Mouse (Mus musculus): ENCODE data around the gene Mdp1. TPM values are rescaled to one million over a fixed set of nuclear protein-coding genes. Genes with fewer than 3 reads are reported as not detected.

Mdp1 gene
- polyA plus RNA-seq, 1 experiment from 2014 or later, result 82.8 TPM

DNA sequence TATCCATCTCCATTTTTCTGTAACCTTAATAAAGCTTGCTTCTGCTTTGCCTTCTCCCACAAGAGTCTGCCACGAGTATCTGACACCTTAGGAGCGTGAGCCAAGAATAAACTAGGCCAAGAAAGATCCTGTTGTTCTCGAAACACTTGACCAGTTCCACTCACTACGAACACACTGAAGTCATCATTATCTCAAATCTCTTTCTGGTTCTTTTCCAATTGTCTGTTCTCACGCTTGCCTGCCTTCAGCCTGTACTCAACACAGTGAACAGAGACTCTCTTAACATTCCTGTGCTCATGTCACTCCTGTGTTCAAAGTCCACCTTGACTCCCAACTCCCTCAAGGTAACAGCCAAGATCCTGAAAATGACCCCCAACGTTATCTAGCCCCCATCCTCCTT is 47.0 kb downstream of the Mdp1 start:
- H3K27me3 ChIP-seq (replicated peaks; ENCODE audit: control insufficient read depth, insufficient read depth, low read length), result no peaks in the 10 kb centered on the region
- no peak overlapping the region for H3K9ac ChIP-seq (ENCODE audit: low read depth, low read length)
- H3K4me1 ChIP-seq (ENCODE audit: control insufficient read depth, insufficient read depth, low read depth, low read length), result no peaks in the 10 kb centered on the region
- 72% methylated on average over 6 of the region's 6 CpGs for WGBS
- H3K9me3 ChIP-seq (ENCODE audit: control insufficient read depth, low read length), result no peaks in the 10 kb centered on the region
- H3K4me3 ChIP-seq (ENCODE audit: low read length), result no peak overlapping the region
- no peak overlapping the region for H3K27ac ChIP-seq (ENCODE audit: low read depth, low read length)
- no peak for ATAC-seq
- no peak overlapping the region for H3K4me2 ChIP-seq (ENCODE audit: low read length)
- H3K36me3 ChIP-seq (ENCODE audit: control insufficient read depth, insufficient read depth, low read length), result peaks cover 8% of the 10 kb centered on the region

DNA sequence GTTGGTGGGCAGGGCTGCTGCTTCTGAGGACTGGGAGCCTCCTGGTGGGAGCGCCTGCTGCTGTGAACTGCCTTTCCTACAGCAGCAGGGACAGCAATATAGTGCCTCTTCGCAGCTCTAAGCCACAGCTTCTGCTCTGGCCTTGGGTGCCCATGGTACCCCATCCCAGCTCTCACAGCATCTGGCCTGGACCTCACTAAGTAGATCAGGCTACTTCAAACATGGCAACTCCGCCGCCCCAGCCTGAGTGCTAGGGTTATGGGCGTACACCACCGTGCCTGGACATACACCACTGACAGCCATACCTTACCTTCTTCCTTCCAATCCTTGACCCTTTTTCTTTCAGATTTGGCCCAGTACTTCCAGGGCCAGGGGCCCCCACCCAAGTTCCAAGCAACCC is 52.0 kb downstream of the Mdp1 start:
- H3K9ac ChIP-seq (ENCODE audit: low read depth, low read length), result no peak overlapping the region
- no peak overlapping the region for H3K4me2 ChIP-seq (ENCODE audit: low read length)
- WGBS, result over 99% methylated on average over 6 of the region's 6 CpGs
- H3K9me3 ChIP-seq (ENCODE audit: control insufficient read depth, low read length), result no peaks in the 10 kb centered on the region
- H3K27ac ChIP-seq (ENCODE audit: low read depth, low read length), result no peak overlapping the region
- no peaks in the 10 kb centered on the region for H3K4me1 ChIP-seq (ENCODE audit: control insufficient read depth, insufficient read depth, low read depth, low read length)
- no peak for ATAC-seq
- H3K27me3 ChIP-seq (replicated peaks; ENCODE audit: control insufficient read depth, insufficient read depth, low read length), result no peaks in the 10 kb centered on the region
- no peak overlapping the region for H3K4me3 ChIP-seq (ENCODE audit: low read length)
- peaks cover 29% of the 10 kb centered on the region for H3K36me3 ChIP-seq (ENCODE audit: control insufficient read depth, insufficient read depth, low read length)

Other genes starting within 250 kb of the Mdp1 start
- 28.6 and 29.5 TPM in 2 replicates for gene Dhrs4, start 181.8 kb downstream of the Mdp1 start, polyA plus RNA-seq (2015; fragmentation: Nextera tagmentation; extraction: Ambion mirVana)
- gene Carmil3, start 169.9 kb downstream of the Mdp1 start, polyA plus RNA-seq (2015; fragmentation: Nextera tagmentation; extraction: Ambion mirVana), result 22.9 and 26.2 TPM in 2 replicates
- 10.2 and 11.7 TPM in 2 replicates for gene Cpne6, start 150.1 kb downstream of the Mdp1 start, polyA plus RNA-seq (2015; fragmentation: Nextera tagmentation; extraction: Ambion mirVana)
- gene Nrl, start 135.5 kb downstream of the Mdp1 start, polyA plus RNA-seq (2015; fragmentation: Nextera tagmentation; extraction: Ambion mirVana), result 0.15 and 0.23 TPM in 2 replicates
- 29.3 and 32.4 TPM in 2 replicates for gene Pck2, start 120.2 kb downstream of the Mdp1 start, polyA plus RNA-seq (2015; fragmentation: Nextera tagmentation; extraction: Ambion mirVana)
- 110 and 127 TPM in 2 replicates for gene Dcaf11, start 100.5 kb downstream of the Mdp1 start, polyA plus RNA-seq (2015; fragmentation: Nextera tagmentation; extraction: Ambion mirVana)
- gene A730061H03Rik, start 100.1 kb downstream of the Mdp1 start, polyA plus RNA-seq (2015; fragmentation: Nextera tagmentation; extraction: Ambion mirVana), result 0.89 and 1.4 TPM in 2 replicates
- 0.26 and 1.4 TPM in 2 replicates for gene Fitm1, start 84.9 kb downstream of the Mdp1 start, polyA plus RNA-seq (2015; fragmentation: Nextera tagmentation; extraction: Ambion mirVana)
- gene Psme1, start 82.4 kb downstream of the Mdp1 start, polyA plus RNA-seq (2015; fragmentation: Nextera tagmentation; extraction: Ambion mirVana), result 223 and 230 TPM in 2 replicates
- gene Emc9, start 75.2 kb downstream of the Mdp1 start, polyA plus RNA-seq (2015; fragmentation: Nextera tagmentation; extraction: Ambion mirVana), result 49.4 and 64.2 TPM in 2 replicates
- 170 and 173 TPM in 2 replicates for gene Psme2, start 69.4 kb downstream of the Mdp1 start, polyA plus RNA-seq (2015; fragmentation: Nextera tagmentation; extraction: Ambion mirVana)
- 18.2 and 20.3 TPM in 2 replicates for gene Rnf31, start 68.8 kb downstream of the Mdp1 start, polyA plus RNA-seq (2015; fragmentation: Nextera tagmentation; extraction: Ambion mirVana)
- 9.7 and 10.6 TPM in 2 replicates for gene Irf9, start 56.9 kb downstream of the Mdp1 start, polyA plus RNA-seq (2015; fragmentation: Nextera tagmentation; extraction: Ambion mirVana)
- 16.8 and 20.2 TPM in 2 replicates for gene Rec8, start 42.5 kb downstream of the Mdp1 start, polyA plus RNA-seq (2015; fragmentation: Nextera tagmentation; extraction: Ambion mirVana)
- 116 and 131 TPM in 2 replicates for gene Ipo4, start 24.6 kb downstream of the Mdp1 start, polyA plus RNA-seq (2015; fragmentation: Nextera tagmentation; extraction: Ambion mirVana)
- 1.5 and 1.6 TPM in 2 replicates for gene Gm49378, start 22.6 kb downstream of the Mdp1 start, polyA plus RNA-seq (2015; fragmentation: Nextera tagmentation; extraction: Ambion mirVana)
- gene Tm9sf1, start 16.7 kb downstream of the Mdp1 start, polyA plus RNA-seq (2015; fragmentation: Nextera tagmentation; extraction: Ambion mirVana), result 68.7 and 72.1 TPM in 2 replicates
- 0.32 and 0.53 TPM in 2 replicates for gene Tssk4, start 10.3 kb downstream of the Mdp1 start, polyA plus RNA-seq (2015; fragmentation: Nextera tagmentation; extraction: Ambion mirVana)
- 48.6 and 50.4 TPM in 2 replicates for gene Gmpr2, start 11.4 kb upstream of the Mdp1 start, polyA plus RNA-seq (2015; fragmentation: Nextera tagmentation; extraction: Ambion mirVana)
- gene Nedd8, start 11.6 kb upstream of the Mdp1 start, polyA plus RNA-seq (2015; fragmentation: Nextera tagmentation; extraction: Ambion mirVana), result 567 and 599 TPM in 2 replicates
- 25.3 and 25.7 TPM in 2 replicates for gene Tinf2, start 21.3 kb upstream of the Mdp1 start, polyA plus RNA-seq (2015; fragmentation: Nextera tagmentation; extraction: Ambion mirVana)
- gene Tgm1, start 53.4 kb upstream of the Mdp1 start, polyA plus RNA-seq (2015; fragmentation: Nextera tagmentation; extraction: Ambion mirVana), result 0.20 and 0.41 TPM in 2 replicates
- gene Rabggta, start 61.8 kb upstream of the Mdp1 start, polyA plus RNA-seq (2015; fragmentation: Nextera tagmentation; extraction: Ambion mirVana), result 60.3 and 65.8 TPM in 2 replicates
- gene Dhrs1, start 85.2 kb upstream of the Mdp1 start, polyA plus RNA-seq (2015; fragmentation: Nextera tagmentation; extraction: Ambion mirVana), result 85.9 and 90.3 TPM in 2 replicates
- gene Nop9, start 85.2 kb upstream of the Mdp1 start, polyA plus RNA-seq (2015; fragmentation: Nextera tagmentation; extraction: Ambion mirVana), result 27.1 and 27.9 TPM in 2 replicates
- gene Cideb, start 98.0 kb upstream of the Mdp1 start, polyA plus RNA-seq (2015; fragmentation: Nextera tagmentation; extraction: Ambion mirVana), result 0.17 and 0.63 TPM in 2 replicates
- gene Ltb4r2, start 100.9 kb upstream of the Mdp1 start, polyA plus RNA-seq (2015; fragmentation: Nextera tagmentation; extraction: Ambion mirVana), result 0.47 and 0.66 TPM in 2 replicates
- gene Ltb4r1, start 105.5 kb upstream of the Mdp1 start, polyA plus RNA-seq (2015; fragmentation: Nextera tagmentation; extraction: Ambion mirVana), result 0.22 and 0.79 TPM in 2 replicates
- gene Adcy4, start 123.6 kb upstream of the Mdp1 start, polyA plus RNA-seq (2015; fragmentation: Nextera tagmentation; extraction: Ambion mirVana), result 3.5 and 5.1 TPM in 2 replicates
- gene Ripk3, start 128.4 kb upstream of the Mdp1 start, polyA plus RNA-seq (2015; fragmentation: Nextera tagmentation; extraction: Ambion mirVana), result 2.3 and 3.6 TPM in 2 replicates
- 6.5 and 11.9 TPM in 2 replicates for gene Nfatc4, start 162.6 kb upstream of the Mdp1 start, polyA plus RNA-seq (2015; fragmentation: Nextera tagmentation; extraction: Ambion mirVana)
- 8.4 and 13.7 TPM in 2 replicates for gene Nynrin, start 193.5 kb upstream of the Mdp1 start, polyA plus RNA-seq (2015; fragmentation: Nextera tagmentation; extraction: Ambion mirVana)
- gene Cbln3, start 223.9 kb upstream of the Mdp1 start, polyA plus RNA-seq (2015; fragmentation: Nextera tagmentation; extraction: Ambion mirVana), result 0.35 and 0.56 TPM in 2 replicates
- gene Khnyn, start 224.4 kb upstream of the Mdp1 start, polyA plus RNA-seq (2015; fragmentation: Nextera tagmentation; extraction: Ambion mirVana), result 9.1 and 11.4 TPM in 2 replicates
- 163 and 175 TPM in 2 replicates for gene Sdr39u1, start 239.8 kb upstream of the Mdp1 start, polyA plus RNA-seq (2015; fragmentation: Nextera tagmentation; extraction: Ambion mirVana)

Data from hindbrain, embryonic 16.5 days (tissue).